In genomic region chr8:112581473-112581872, GRCm38 (mm10) we compare ENCODE assay signal across 26 mouse cellular contexts. TPM values are rescaled to one million over a fixed set of nuclear protein-coding genes. Genes with fewer than 3 reads are reported as not detected.
DNase-seq lines count a peak whose midpoint lies in the region; ATAC-seq and TF ChIP-seq lines count a peak whose summit lies in the region.
"Had no signal": no experiment of that assay in that cellular context is flagged by ENCODE, and none has a peak within 500 bp of the region (broad histone marks: within the 10 kb centered on the region; RNA-seq: fewer than 3 reads in every experiment).

No protein-coding gene starts in this region.

- H3K9me3 ChIP-seq in forebrain, embryonic 14.5 days (replicated peaks; ENCODE audit: control insufficient read depth, low read length): no peaks in the 10 kb centered on the region
- no peaks in the 10 kb centered on the region for H3K9me3 ChIP-seq in forebrain, postnatal 0 days (ENCODE audit: low read length)
- H3K9me3 ChIP-seq in midbrain, postnatal 0 days (ENCODE audit: low read length): no peaks in the 10 kb centered on the region
- H3K9me3 ChIP-seq in midbrain, embryonic 16.5 days (replicated peaks; ENCODE audit: control insufficient read depth, low read length, poor library complexity, severe bottlenecking): no peaks in the 10 kb centered on the region
- H3K9me3 ChIP-seq: embryonic facial prominence, embryonic 13.5 days; forebrain, embryonic 13.5 days; hindbrain, embryonic 13.5 days; midbrain, embryonic 13.5 days; neural tube, embryonic 12.5 days; stomach, embryonic 15.5 days had no signal

- no peaks in the 10 kb centered on the region for H3K4me1 ChIP-seq in forebrain, embryonic 14.5 days (ENCODE audit: control insufficient read depth, insufficient read depth, low read length)
- no peaks in the 10 kb centered on the region for H3K4me1 ChIP-seq in forebrain, postnatal 0 days (ENCODE audit: insufficient read depth)
- H3K4me1 ChIP-seq in midbrain, postnatal 0 days (ENCODE audit: insufficient read depth, low read length): no peaks in the 10 kb centered on the region; the same call in 1 of the 2 replicates
- no peaks in the 10 kb centered on the region for H3K4me1 ChIP-seq in midbrain, embryonic 16.5 days (ENCODE audit: control insufficient read depth, insufficient read depth, low read length)
- H3K4me1 ChIP-seq: embryonic facial prominence, embryonic 13.5 days; hindbrain, embryonic 13.5 days; midbrain, embryonic 13.5 days; neural tube, embryonic 12.5 days; stomach, embryonic 15.5 days had no signal

- H3K4me3 ChIP-seq in forebrain, embryonic 14.5 days (ENCODE audit: low read depth, low read length): no peak overlapping the region
- H3K4me3 ChIP-seq in forebrain, postnatal 0 days (ENCODE audit: low read depth, low read length): no peak overlapping the region
- H3K4me3 ChIP-seq in midbrain, postnatal 0 days (ENCODE audit: low read depth, low read length): no peak overlapping the region
- H3K4me3 ChIP-seq in midbrain, embryonic 16.5 days (ENCODE audit: low read depth, low read length): no peak overlapping the region
- H3K4me3 ChIP-seq: embryonic facial prominence, embryonic 13.5 days; erythroblast, embryonic 14.5 days; forebrain, embryonic 13.5 days; heart, adult 2 months; hindbrain, embryonic 13.5 days; midbrain, embryonic 13.5 days; neural tube, embryonic 12.5 days; stomach, embryonic 15.5 days had no signal

- no peak overlapping the region for H3K27ac ChIP-seq in forebrain, embryonic 14.5 days (ENCODE audit: low read depth, low read length)
- H3K27ac ChIP-seq in forebrain, postnatal 0 days (ENCODE audit: low read depth, low read length): no peak overlapping the region; the same call in 1 of the 2 replicates
- H3K27ac ChIP-seq in midbrain, postnatal 0 days (ENCODE audit: low read depth, low read length): no peak overlapping the region
- no peak overlapping the region for H3K27ac ChIP-seq in midbrain, embryonic 16.5 days (ENCODE audit: low read length)
- H3K27ac ChIP-seq: embryonic facial prominence, embryonic 13.5 days; forebrain, embryonic 13.5 days; heart, adult 2 months; hindbrain, embryonic 13.5 days; midbrain, embryonic 13.5 days; neural tube, embryonic 12.5 days; stomach, embryonic 15.5 days had no signal

- no peak overlapping the region for H3K4me2 ChIP-seq in forebrain, embryonic 14.5 days (ENCODE audit: low read length)
- no peak overlapping the region for H3K4me2 ChIP-seq in forebrain, postnatal 0 days (ENCODE audit: low read depth)
- no peak overlapping the region for H3K4me2 ChIP-seq in midbrain, postnatal 0 days (ENCODE audit: low read depth, low read length, poor library complexity, severe bottlenecking)
- H3K4me2 ChIP-seq in midbrain, embryonic 16.5 days (ENCODE audit: low read length): no peak overlapping the region
- H3K4me2 ChIP-seq: embryonic facial prominence, embryonic 13.5 days; forebrain, embryonic 13.5 days; hindbrain, embryonic 13.5 days; liver, embryonic 11.5 days; midbrain, embryonic 13.5 days; neural tube, embryonic 12.5 days; stomach, embryonic 15.5 days had no signal

- DNase-seq in forebrain, embryonic 14.5 days (ENCODE audit: low spot score): peak; percentile 51
- DNase-seq in forebrain, postnatal 0 days: no peak
- DNase-seq in midbrain, postnatal 0 days (ENCODE audit: low spot score): peak; percentile 49
- DNase-seq in cerebellum, postnatal 10 days: peak; percentile 91 to 93
- DNase-seq in embryo, embryonic 11 days: no peak
- no peak for DNase-seq in layer of hippocampus, postnatal 25 days (ENCODE audit: extremely low spot score in 1 of 2, low spot score in 1 of 2)
- DNase-seq: adrenal gland, adult 8-10 months; gastrocnemius, postnatal 25 days; heart, adult 2 months; kidney, adult 8-10 months; kidney, postnatal 10 days; lung, adult 18-20 months; lung, postnatal 10 days; right cerebral cortex, postnatal 4 days; thymus, postnatal 25 days had no signal

- ATAC-seq in forebrain, embryonic 14.5 days: no peak; the same call in 1 of the 2 replicates
- ATAC-seq in forebrain, postnatal 0 days: no peak
- ATAC-seq in midbrain, postnatal 0 days (ENCODE audit: low FRiP score): no peak
- ATAC-seq in midbrain, embryonic 16.5 days: no peak
- ATAC-seq: activated CD4-positive, CD25-positive, alpha-beta regulatory T cell, adult 4 months; forebrain, embryonic 13.5 days; midbrain, embryonic 13.5 days had no signal

- H3K27me3 ChIP-seq in forebrain, embryonic 14.5 days (replicated peaks; ENCODE audit: control insufficient read depth, insufficient read depth, low read length): no peaks in the 10 kb centered on the region
- H3K27me3 ChIP-seq in forebrain, postnatal 0 days (ENCODE audit: insufficient read depth, low read length): no peaks in the 10 kb centered on the region
- H3K27me3 ChIP-seq in midbrain, postnatal 0 days (ENCODE audit: insufficient read depth, low read length): no peaks in the 10 kb centered on the region
- no peaks in the 10 kb centered on the region for H3K27me3 ChIP-seq in midbrain, embryonic 16.5 days (ENCODE audit: control insufficient read depth, insufficient read depth, low read depth, low read length)
- H3K27me3 ChIP-seq: embryonic facial prominence, embryonic 13.5 days; forebrain, embryonic 13.5 days; hindbrain, embryonic 13.5 days; midbrain, embryonic 13.5 days; neural tube, embryonic 12.5 days; stomach, embryonic 15.5 days had no signal

- H3K9ac ChIP-seq in forebrain, embryonic 14.5 days (ENCODE audit: low read length): no peak overlapping the region
- no peak overlapping the region for H3K9ac ChIP-seq in forebrain, postnatal 0 days
- no peak overlapping the region for H3K9ac ChIP-seq in midbrain, postnatal 0 days (replicated peaks; ENCODE audit: low read length, poor library complexity, severe bottlenecking)
- no peak overlapping the region for H3K9ac ChIP-seq in midbrain, embryonic 16.5 days (ENCODE audit: low read depth, low read length)
- H3K9ac ChIP-seq: embryonic facial prominence, embryonic 13.5 days; forebrain, embryonic 13.5 days; hindbrain, embryonic 13.5 days; midbrain, embryonic 13.5 days; neural tube, embryonic 12.5 days; stomach, embryonic 15.5 days had no signal

- no peaks in the 10 kb centered on the region for H3K36me3 ChIP-seq in forebrain, embryonic 14.5 days (ENCODE audit: control insufficient read depth, insufficient read depth, low read length)
- H3K36me3 ChIP-seq in forebrain, postnatal 0 days (ENCODE audit: insufficient read depth): no peaks in the 10 kb centered on the region
- no peaks in the 10 kb centered on the region for H3K36me3 ChIP-seq in midbrain, postnatal 0 days (ENCODE audit: insufficient read depth, low read length)
- no peaks in the 10 kb centered on the region for H3K36me3 ChIP-seq in midbrain, embryonic 16.5 days (ENCODE audit: control insufficient read depth, insufficient read depth, low read length)
- H3K36me3 ChIP-seq: embryonic facial prominence, embryonic 13.5 days; hindbrain, embryonic 13.5 days; midbrain, embryonic 13.5 days; neural tube, embryonic 12.5 days; stomach, embryonic 15.5 days had no signal

- no peak for TF ChIP-seq CTCF in forebrain, postnatal 0 days (IDR thresholded peaks at IDR 0.05; ENCODE audit: low read depth)
- no peak for TF ChIP-seq CTCF in midbrain, postnatal 0 days (IDR thresholded peaks at IDR 0.05)

- WGBS in forebrain, embryonic 14.5 days: 64% methylated on average over 6 of the region's 6 CpGs
- 47% methylated on average over 6 of the region's 6 CpGs for whole genome bisulfite sequencing in forebrain, postnatal 0 days
- 68% methylated on average over 6 of the region's 6 CpGs for WGBS in midbrain, postnatal 0 days
- WGBS in midbrain, embryonic 16.5 days: 62% methylated on average over 6 of the region's 6 CpGs

RNA-seq across cellular contexts. Expression of gene Cntnap4, which starts 11.6 kb away (rescaled TPM):
- polyA plus RNA-seq in forebrain, embryonic 14.5 days (2014; fragmentation: Nextera tagmentation; extraction: Ambion mirVana): 9.8 and 13.9 TPM in 2 replicates
- total RNA-seq in forebrain, postnatal 0 days (2014; rRNA removed): 26.9 and 39.2 TPM in 2 replicates
- polyA plus RNA-seq in forebrain, postnatal 0 days (2015; fragmentation: Nextera tagmentation; extraction: Ambion mirVana): 9.5 and 14.0 TPM in 2 replicates
- 37.0 and 42.5 TPM in 2 replicates for total RNA-seq in midbrain, postnatal 0 days (2014; rRNA removed)
- polyA plus RNA-seq in midbrain, postnatal 0 days (2015; fragmentation: Nextera tagmentation; extraction: Ambion mirVana): 15.5 and 16.5 TPM in 2 replicates
- 20.7 and 23.0 TPM in 2 replicates for polyA plus RNA-seq in midbrain, embryonic 16.5 days (2015; fragmentation: Nextera tagmentation; extraction: Ambion mirVana)
- 10 to 100 TPM; 17.3 to 19.5 TPM for total RNA-seq in layer of hippocampus, postnatal 25 days (2021)
- total RNA-seq: adrenal gland, adult 8-10 months; gastrocnemius, postnatal 25 days; heart, adult 2 months; megakaryocyte progenitor cell, adult 5-6 weeks had no signal
- polyA plus RNA-seq: activated CD4-positive, CD25-positive, alpha-beta regulatory T cell, adult 4 months; erythroblast, embryonic 14.5 days; heart, adult 2 months had no signal

Comparison
In these comparisons a context has a peak if more than half of its experiments do, and no peak if none do; other contexts are left out.
1. DNase-seq: peak in forebrain, embryonic 14.5 days (single experiment), midbrain, postnatal 0 days (single experiment) and cerebellum, postnatal 10 days (2 of 2); none in forebrain, postnatal 0 days (single experiment), embryo, embryonic 11 days (single experiment) and layer of hippocampus, postnatal 25 days (0 of 2).